Mouse (Mus musculus): ENCODE data around the gene Taok2. TPM values are rescaled to one million over a fixed set of nuclear protein-coding genes. Genes with fewer than 3 reads are reported as not detected.
A peak's percentile ranks its signal among the peaks of the same experiment; 100 is the strongest.

Gene Taok2
- total RNA-seq, 2 experiments from 2014 or later, result 54.9 to 81.3 TPM

GRCm38 (mm10) chr7:126870520-126870891 is 14.0 kb downstream of the Taok2 start:
- DNase-seq, result no peak

GRCm38 (mm10) chr7:126869780-126870519 is 14.6 kb downstream of the Taok2 start:
- DNase-seq, result no peak

- no peak for DNase-seq
Measured at GRCm38 (mm10) chr7:126868003-126868402, 16.5 kb downstream of the Taok2 start.

DNA sequence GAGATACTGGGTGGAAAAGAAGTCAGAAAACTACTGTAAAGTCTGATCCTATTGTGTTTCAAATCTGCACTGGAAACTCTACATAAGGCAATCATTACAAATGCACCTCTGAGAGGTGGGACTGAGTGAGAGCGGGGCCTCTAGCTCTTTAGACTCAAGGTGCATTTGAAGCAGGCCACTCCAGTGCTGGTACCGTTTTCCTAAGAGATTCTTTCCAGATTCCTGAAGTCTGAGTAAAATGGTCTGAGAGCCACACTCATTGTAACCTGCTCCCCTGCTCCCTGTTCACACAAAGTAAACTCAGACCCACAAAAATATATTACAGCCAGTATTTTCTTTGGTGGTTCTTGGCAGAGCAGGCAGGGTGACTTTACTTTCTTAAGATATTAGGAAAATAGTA is 17.0 kb downstream of the Taok2 start:
- no peak for DNase-seq

DNA sequence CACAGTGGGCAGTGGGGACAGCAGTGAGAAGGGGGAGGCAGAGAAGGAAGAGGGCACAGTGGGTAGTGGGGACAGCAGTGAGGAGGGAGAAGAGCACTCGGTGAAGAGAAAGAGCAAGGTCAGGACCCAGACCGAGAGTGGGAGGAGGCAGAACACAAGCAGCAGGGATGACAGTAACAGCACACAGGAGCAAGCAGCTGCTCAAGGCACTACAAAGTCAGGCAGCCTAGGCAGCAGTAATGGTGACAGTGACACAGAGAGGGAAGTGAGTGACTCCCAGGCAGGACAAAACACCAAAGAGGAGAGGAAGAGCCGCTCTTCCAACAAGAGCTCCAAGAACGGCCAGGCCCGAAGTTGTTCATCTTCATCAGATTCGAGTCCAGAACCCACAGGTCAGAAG is 20.7 kb downstream of the Taok2 start:
- no peak for DNase-seq

- DNase-seq, result peak; percentile 95
Measured at GRCm38 (mm10) chr7:126862147-126862784, 22.2 kb downstream of the Taok2 start, which contains the start of gene Ino80e. Ino80e (minus strand) TSS chr7:126862377.

GRCm38 (mm10) chr7:126861429-126862130 is 22.9 kb downstream of the Taok2 start, which contains the start of gene Hirip3:
Hirip3 (plus strand) TSS chr7:126861972.
- peak; percentile 97 for DNase-seq

DNA sequence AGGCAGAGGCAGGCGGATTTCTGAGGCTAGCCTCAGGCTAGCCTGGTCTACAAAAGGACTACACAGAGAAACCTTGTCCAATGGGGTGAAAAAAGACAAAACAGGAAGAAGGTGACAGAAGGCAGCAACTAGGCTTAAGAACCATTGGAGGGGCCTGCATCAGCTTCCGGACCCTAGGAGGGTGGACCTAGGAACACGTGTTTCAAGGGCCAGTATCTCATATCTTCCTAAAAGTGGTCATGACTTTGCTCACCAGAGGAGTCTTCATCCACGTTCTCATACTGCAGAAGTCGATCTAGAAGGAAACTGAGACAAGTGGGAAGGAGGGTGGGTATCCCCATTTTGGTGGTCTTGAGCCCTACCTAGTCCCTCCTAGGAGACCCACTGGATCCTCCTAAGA is 23.5 kb downstream of the Taok2 start:
- no peak for DNase-seq

- no peak for DNase-seq
Measured at GRCm38 (mm10) chr7:126856741-126857420, 27.6 kb downstream of the Taok2 start.

- DNase-seq, result no peak
Measured at GRCm38 (mm10) chr7:126855641-126856040, 28.9 kb downstream of the Taok2 start.

GRCm38 (mm10) chr7:126853454-126853853 is 31.0 kb downstream of the Taok2 start:
- no peak for DNase-seq

GRCm38 (mm10) chr7:126851192-126851591 is 33.3 kb downstream of the Taok2 start:
- DNase-seq, result no peak

DNA sequence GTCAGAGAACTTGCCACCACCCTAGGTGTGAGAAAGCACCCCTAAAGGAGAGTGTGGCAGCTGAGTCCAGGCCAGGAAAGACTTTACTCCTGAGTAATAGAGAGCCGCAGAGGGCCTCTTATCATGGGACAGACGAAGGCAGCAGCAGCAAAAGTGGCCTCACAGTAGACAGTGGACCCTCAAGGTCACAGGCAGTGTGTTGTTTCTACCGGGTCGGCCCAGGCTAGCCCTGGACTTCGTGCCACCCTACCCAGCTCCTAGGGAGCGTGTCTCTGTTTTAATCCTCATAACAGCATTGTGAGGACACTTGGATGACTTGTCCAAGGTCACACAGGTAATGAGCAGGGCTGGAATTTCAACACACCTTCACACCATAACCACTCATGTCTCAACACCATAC is 34.3 kb downstream of the Taok2 start:
- DNase-seq, result no peak

DNA sequence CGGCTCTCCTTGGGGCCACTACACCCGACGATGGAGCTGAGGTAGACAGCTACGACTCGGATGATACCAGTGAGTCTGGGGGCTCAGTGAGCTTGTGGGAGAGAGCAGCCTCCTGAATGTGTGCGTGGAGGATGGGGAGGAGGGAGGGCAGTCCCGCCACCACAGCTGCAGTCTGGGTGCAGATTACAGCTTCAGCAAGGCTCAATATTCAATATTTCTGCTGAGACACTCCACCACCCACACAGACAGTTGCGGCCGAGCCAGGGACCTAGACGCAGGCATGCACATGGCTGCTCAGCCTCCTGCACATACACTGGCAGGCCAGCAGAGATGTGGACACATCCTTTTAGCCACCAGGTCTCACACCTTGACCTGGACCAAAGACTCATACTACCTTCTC is 35.7 kb downstream of the Taok2 start:
- no peak for DNase-seq

DNA sequence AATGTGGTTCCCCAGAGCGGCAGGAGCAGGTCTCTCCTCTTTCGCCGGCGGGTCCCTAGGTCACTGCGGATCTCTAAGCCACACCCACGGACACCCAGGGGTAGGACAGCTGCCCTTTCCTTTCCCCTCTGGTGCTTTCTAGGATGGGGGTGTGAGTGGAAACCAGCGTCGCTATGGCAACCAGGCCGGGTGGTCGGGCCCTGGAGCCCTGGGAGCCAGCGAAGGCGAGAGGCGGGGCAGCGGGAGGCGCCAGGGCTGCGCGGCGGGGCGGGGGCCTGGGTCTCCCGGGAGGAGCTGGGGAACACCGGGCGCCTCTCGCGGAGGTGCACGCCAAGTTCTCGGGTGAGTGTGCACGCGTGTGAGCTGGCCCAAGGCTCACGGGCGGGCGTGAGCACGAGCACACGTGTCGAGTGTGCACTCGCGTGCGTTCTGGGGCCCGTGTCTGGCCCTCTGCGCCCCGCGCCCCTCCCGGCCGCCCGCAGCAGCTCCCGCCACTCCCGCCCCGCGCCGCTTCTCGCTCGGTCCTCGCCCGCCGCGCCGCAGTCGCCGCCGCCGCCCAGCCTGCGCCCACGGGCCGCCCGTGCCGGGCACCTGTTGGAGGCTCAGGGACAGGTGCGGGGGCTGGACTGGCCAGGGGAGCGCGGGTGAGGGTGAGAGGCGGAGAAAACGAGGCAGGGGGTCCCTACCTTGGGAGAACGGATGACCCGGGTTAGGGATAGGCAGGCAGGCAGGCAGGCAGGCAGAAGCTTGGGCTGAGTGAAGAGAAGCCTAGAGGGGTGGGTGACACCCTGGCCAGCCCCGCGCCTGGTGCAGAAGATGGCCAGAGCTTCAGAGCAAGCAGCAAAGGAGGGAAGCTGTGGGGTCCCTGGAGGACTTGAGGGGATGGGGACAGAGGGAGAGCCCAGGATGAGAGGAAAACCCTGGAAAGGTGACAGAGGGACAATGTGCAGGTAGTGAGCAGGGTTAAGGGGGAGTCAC is 36.8 kb downstream of the Taok2 start:
- peak in 1 of 2 experiments; percentile 19 for DNase-seq

- no peak for DNase-seq
Measured at GRCm38 (mm10) chr7:126847116-126847420, 37.4 kb downstream of the Taok2 start, which contains the start of gene Doc2a. Doc2a (plus strand) TSS chr7:126847416.

DNA sequence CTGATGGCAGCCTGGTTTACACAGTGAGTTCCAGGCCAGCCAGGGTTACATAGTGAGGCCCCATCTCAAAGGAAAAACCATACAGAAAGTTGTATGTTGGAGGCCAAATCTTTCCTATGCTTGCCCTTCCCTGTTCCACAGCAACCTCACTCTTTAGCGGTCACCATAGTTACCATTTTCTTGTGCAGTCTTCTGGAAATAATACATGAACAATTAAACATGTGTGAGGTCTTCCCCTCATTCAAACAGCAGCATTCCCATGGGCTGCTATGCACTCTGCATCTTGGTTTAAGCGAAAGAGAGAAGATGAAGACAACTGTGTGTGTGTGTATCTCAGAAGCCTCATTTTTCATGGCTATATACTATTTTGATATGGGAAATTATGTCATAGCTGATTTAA is 39.0 kb downstream of the Taok2 start:
- no peak for DNase-seq

DNA sequence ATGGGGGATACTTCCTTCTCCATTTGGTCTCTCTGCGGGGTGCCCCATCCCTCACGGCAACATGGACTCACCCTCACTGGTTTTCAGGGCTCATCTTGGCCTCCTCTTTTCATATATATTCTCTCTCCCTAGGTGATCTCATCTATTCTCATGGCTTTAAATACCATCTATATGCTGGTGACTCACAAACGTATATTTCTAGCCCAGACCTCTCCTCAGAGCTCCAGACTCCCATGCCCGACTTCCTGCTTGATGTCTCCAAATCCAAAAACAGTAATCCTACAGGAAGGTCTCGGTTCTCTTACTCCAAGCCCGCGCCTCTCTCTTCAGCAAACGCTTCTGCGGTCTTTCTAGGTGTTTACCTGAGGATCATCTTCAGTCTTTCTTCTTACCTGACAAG is 41.2 kb downstream of the Taok2 start:
- no peak for DNase-seq

DNA sequence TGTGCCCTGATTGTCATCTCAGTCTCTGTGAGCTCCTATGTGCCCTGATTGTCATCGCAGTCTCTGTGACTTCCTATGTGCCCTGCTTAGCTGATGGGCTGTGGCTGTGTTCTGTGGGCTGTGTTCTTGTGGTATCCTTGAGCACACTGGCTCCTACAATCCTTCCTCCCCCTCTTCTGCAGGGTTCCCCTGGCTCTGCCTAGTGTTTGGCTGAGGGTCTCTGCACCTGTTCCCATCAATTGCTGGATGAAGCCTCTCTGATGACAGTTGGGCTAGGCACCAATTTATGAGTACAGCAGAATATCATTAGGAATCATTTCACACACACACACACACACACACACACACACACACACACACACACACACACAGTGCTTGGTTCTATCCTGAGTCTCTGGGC is 51.2 kb downstream of the Taok2 start:
- DNase-seq, result no peak

DNA sequence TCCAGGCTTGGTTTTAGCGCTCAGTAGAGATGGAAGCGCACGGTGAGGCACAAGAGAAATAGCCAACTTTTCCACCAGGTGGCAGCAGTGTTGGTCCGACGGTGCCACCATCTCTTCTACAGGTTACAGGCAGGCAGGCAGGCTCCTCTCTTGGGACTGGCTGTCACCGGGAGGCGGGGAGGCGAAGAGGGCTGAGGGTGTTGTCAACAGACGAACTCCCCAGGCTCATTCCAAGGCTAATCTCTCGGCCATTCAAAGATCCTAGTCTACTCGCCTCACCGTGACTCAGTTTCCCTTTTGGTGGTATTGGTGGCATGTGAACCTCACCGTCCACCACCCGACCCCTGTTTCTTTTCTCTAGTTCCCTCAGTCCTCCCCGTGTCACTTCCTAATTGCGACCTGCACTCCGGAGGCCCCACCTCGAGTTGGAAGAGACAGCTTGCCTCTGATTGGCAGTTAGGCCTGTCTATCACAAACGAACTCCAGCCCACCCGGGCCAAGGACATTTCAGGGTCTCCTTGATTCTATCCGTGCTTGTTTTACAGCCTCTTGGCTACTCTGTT is 52.4 kb downstream of the Taok2 start:
- DNase-seq, result peak; percentile 80 to 86

- DNase-seq, result no peak
Measured at GRCm38 (mm10) chr7:126831539-126831938, 53.0 kb downstream of the Taok2 start, which contains the start of gene 4930451I11Rik. 4930451I11Rik (minus strand) TSS chr7:126831639.

Measured in adrenal gland, postnatal 36 days (tissue).